Mouse (Mus musculus): ENCODE data around the gene C1qtnf2.

C1qtnf2 gene

DNA sequence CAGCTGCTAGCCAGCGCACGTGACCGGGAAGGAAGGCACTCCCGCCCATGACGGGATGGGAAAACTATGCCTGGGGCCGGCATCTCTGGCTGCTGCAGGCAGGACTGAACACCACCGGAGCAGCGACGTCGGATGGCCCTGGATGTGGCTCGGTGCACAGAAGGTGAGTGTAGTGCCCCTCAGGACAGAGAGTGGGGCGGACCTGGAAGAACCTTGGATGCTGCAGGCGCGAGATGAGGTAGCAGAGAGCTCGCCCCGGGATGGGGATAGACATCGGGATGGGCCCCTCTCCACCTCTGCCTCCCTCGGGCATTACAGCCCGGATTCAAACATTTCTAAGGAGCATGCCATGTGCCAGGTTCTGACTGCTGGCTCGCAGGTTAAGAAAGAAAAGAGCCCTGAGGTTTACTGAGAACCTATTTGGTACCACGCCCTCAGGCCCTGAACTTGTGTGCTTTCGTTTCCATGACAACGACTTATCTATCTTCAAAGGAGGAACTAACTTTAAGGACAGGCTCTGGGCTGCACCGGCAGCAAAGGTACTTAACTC lies at the start of gene C1qtnf2:
C1qtnf2 (plus strand) TSS at position 52 of the 550 bp plus-strand sequence.
- no peak for DNase-seq (ENCODE audit: low spot score)

- no peak for DNase-seq (ENCODE audit: low spot score)
Measured at GRCm38 (mm10) chr11:43424386-43424785, 49.7 kb upstream of the C1qtnf2 start.

DNA sequence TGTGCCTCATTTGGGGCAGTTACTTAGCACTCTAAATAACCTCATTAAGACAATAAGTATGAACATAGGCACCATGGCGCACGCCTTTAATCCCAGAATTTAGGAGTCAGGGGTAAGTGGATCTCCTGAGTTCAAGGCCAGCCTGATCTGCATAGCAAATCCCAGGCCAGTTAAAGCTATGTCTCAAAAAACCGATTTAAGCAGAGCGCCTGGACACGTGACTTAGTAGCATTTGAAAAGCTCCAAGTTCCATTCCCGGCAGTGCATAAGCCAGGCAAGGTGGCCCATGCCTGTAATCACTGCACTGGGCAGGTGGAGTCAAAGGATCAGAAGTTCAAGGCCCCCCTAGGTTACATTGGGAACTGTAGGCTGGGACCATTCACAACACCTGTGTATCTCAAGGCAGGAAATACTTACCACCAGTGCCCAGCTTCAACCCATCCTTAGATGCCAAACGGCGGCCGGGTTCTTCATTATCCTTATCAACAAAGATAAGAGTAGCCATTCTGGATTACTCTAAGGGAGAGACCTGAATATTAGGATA lies 48.8 kb upstream of the C1qtnf2 start:
- DNase-seq (ENCODE audit: low spot score): no peak

- DNase-seq (ENCODE audit: low spot score): peak; percentile 34
Measured at GRCm38 (mm10) chr11:43425824-43426413, 48.2 kb upstream of the C1qtnf2 start, which contains the start of gene Pttg1. Gene Pttg1 (minus strand): TSS chr11:43426251.

DNA sequence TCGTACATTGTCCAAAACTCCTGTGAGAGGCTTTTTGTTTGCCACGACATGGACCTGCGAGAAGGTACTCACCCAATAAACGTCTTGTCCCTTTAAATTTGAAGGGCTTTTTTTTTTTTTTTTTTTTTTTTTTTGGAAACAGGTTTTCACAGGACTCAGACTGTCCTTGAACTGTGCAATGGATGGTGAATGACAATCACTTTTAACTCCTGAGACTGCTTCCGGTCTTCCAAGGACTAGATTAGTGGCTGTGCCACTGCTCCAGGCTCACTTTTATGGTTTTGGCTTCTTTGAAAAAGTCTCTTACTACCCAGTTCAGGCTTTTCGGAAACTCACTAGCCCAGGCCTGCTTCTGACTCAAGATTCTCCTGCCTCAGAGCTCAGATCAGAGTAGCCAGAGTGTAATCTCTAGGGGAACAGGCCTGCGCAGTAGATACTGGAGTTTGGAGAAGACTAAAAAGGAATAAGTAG lies 47.6 kb upstream of the C1qtnf2 start:
- DNase-seq (ENCODE audit: low spot score): no peak

GRCm38 (mm10) chr11:43433254-43434023 lies 40.6 kb upstream of the C1qtnf2 start, which contains the start of gene Slu7:
Gene Slu7 (plus strand): TSS chr11:43433744.
- no peak for DNase-seq (ENCODE audit: low spot score)

DNA sequence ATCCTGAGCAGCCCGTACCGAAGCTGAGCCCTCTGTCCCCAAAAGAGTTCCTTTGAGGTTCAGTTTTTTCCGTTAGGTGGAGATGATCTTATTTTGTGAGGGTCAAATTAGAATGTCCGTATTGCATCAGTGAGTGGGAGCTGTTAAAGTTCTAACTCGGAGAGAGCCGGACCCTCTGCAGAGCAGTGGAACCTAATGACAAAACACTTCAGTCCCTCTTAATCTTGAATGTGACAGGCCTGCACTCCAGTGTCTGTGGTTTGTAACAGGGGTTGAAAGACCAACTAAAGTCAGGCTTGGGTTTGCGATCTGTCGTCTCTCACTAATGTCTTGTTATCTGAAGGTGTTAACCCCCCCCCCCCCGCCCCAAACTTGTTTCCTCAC lies 40.1 kb upstream of the C1qtnf2 start:
- no peak for DNase-seq (ENCODE audit: low spot score)

GRCm38 (mm10) chr11:43441121-43441520 lies 33.0 kb upstream of the C1qtnf2 start:
- DNase-seq (ENCODE audit: low spot score): no peak

DNA sequence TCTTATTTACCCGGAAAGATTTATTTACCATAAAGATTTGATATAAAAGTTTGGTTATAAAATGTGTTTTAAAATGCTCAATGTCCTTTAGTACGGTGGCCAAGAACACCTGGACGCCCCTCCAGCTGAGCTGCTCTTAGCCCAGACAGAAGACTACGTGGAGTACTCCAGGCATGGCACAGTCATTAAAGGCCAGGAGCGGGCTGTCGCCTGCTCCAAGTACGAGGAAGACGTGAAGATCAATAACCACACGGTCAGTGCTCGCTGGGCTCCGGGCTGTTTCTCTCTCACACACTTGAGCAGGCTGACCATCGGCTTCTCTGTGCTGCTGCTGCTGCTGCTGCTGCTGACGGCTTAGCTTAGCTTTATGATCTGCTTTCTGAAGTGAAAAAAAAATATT lies 30.9 kb upstream of the C1qtnf2 start:
- no peak for DNase-seq (ENCODE audit: low spot score)

DNA sequence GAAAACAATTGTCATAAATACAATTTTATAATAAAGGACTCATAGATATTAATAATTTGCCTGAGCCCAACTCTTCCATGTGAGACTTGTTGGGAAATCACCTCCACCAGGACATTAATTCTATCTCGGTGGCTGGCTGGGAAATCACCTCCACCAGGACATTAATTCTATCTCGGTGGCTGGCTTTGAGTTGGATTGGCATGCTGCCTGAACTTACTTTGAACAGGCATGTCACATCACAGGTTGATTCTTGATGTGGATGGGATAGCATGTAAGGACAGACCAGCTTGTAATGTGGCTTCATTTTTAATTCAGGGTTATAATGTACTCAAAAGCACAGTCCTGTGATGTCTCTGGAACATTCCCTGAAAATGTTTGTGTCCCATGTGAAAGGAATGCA lies 24.2 kb upstream of the C1qtnf2 start:
- no peak for DNase-seq (ENCODE audit: low spot score)

GRCm38 (mm10) chr11:43451322-43451721 lies 22.8 kb upstream of the C1qtnf2 start:
- DNase-seq (ENCODE audit: low spot score): no peak

- no peak for DNase-seq (ENCODE audit: low spot score)
Measured at GRCm38 (mm10) chr11:43452266-43452665, 21.8 kb upstream of the C1qtnf2 start.

GRCm38 (mm10) chr11:43463204-43463603 lies 10.9 kb upstream of the C1qtnf2 start:
- no peak for DNase-seq (ENCODE audit: low spot score)

GRCm38 (mm10) chr11:43470118-43470517 lies 4.0 kb upstream of the C1qtnf2 start:
- no peak for DNase-seq (ENCODE audit: low spot score)

GRCm38 (mm10) chr11:43470881-43471820 lies 2.9 kb upstream of the C1qtnf2 start:
- DNase-seq (ENCODE audit: low spot score): no peak

DNA sequence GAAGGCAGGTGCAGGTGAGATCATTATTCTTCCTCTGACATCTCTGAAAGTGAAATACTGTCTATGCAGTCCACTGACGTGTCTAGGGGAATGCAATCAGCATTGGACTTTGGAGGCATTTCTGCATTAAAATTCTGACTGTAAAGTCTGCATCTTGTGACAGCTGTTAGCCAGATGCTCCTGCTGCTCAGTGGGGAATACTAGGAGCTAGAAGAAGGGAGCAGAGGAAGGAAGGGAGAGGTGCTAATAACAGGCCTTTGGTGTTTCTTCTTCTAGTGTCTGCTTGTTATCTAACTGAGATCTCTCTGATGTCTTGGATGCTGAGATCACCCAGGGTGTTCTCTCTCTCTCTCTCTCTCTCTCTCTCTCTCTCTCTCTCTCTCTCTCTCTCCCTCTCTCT lies 961 bp upstream of the C1qtnf2 start:
- DNase-seq (ENCODE audit: low spot score): no peak

- DNase-seq (ENCODE audit: low spot score): no peak
Measured at GRCm38 (mm10) chr11:43473635-43474224, 346 bp upstream of the C1qtnf2 start.

DNA sequence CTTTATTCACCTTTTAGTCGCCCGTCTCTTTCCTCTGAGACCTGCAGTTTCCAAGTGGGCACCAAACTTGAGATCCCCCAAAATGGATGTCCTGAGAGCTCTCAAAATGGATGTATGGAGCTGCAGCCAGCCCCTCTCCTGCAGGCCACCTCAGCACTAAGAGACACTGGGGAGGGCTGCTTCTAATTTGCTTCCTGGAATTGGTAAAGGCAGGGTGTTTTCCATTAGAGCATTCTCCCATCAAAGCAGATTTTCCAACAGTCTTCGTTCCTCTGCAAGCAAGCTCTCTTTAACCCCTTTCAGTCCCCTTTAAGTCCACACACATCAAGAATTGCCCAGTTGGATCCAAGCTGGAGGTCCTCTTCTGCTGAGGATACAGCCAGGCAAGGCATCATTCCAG lies 5.3 kb downstream of the C1qtnf2 start:
- no peak for DNase-seq (ENCODE audit: low spot score)

DNA sequence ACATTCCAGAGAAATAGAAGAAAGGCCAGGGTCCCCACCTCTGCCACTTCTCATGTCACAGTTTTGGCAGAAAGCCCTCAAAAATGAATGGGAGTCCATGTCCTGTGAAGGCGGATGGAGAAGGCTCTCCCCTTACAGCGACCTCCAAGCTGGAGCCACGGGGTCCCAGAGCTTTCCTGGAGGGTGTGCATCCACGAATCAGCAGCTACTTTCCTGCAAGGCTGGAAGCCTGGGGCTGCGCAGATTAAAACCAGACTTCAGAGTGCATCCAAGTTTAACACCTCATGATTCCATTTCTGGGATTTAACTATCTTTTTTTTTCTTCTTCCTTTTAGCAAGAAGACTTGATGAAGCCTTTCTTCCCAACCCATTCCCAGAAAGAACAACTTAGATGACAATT lies 6.5 kb downstream of the C1qtnf2 start:
- no peak for DNase-seq (ENCODE audit: low spot score)

DNA sequence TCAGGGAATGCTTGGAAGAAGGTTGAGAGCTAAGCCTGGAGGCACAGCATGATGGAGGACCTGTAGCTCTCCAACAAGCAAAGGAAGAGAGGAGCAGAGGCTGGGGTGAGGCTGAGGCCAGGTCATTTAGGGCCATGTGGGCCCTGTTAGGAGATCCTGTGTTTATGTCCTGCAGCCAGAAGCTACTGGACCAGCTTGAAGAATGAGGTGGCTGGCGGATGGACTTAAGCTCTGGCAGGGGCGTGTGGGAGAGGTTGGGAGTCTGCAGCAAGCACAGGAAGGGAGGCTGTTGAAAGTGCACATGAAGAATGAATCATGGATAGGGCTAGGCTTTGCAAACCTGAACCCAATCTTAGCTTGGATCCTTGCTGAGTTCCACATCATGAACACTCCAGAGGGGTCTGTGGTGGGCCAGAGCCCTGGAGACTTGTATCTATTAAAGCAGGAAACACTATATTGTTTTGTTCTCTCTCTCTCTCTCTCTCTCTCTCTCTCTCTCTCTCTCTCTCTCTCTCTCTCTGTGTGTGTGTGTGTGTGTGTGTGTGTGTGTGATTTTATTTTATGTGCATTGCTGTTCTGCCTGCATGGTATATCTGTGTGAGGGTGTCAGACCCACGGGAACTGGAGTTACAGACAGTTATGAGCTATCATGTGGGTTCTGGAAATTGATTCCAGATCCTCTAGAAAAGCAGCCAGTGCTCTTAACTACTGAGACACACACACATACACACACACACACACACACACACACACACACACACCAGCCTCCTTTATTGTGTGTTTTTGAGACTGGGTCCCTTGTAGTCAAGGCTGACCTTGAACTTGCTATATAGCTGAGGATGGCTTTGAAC lies 7.8 kb downstream of the C1qtnf2 start:
- no peak for DNase-seq (ENCODE audit: low spot score)
